Mouse (Mus musculus) embryonic fibroblast, embryonic 13.5 days (primary cell): ENCODE measurements around the gene Nfix.

Experiments used
- CTCF ChIP-seq: IDR thresholded peaks from 2 replicates; pipeline ENCODE4 v1.5.1; 2011; ENCODE audit warnings: mild to moderate bottlenecking, control low read depth, low read length, moderate library complexity, borderline replicate concordance; ENCODE audit not compliant: insufficient read depth
- POLR2A ChIP-seq: IDR thresholded peaks from 2 replicates; pipeline ENCODE4 v1.6.1; 2011; ENCODE audit warnings: low read depth, mild to moderate bottlenecking, control low read depth, low read length, moderate library complexity

DNA sequence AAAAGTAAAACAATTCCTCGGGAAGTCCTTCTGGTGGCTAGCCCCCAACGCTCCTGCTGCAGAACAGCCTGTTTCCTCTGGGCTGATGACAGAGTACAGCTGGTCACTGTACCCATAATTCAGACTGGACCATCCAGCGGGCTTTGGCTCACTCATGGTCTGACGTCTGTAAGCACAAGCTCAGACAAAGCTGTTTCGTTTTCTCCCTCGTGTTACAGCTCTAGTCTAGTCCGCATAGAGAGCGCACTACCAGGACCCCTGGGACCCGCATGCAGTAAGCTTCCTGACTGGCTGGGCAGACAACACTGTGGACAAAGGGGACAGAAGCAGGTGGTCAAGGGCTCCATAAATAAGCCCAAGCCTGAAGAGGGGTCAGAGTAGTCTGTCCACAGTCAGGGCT, 33.7 kb downstream of the Nfix start:
- TF ChIP-seq CTCF (no peak), POLR2A (no peak)
